Mouse (Mus musculus) frontal cortex, postnatal 10 days (tissue): Measurements from ENCODE around the gene Kpnb1.

Experiments
- DNase-seq, 2 experiments: peaks; one replicate each; pipeline ENCODE4 v3.0.0; 2022; ENCODE audit warnings: low spot score in 2 of 2, mixed read lengths in 1 of 2

The Kpnb1 gene

GRCm38 (mm10) chr11:97185704-97186614 lies 1.7 kb downstream of the Kpnb1 start:
- DNase-seq: no peak

- no peak for DNase-seq
Observed at GRCm38 (mm10) chr11:97184875-97185274, 2.8 kb downstream of the Kpnb1 start.

- DNase-seq: no peak
Observed at GRCm38 (mm10) chr11:97182446-97182845, 5.2 kb downstream of the Kpnb1 start.

GRCm38 (mm10) chr11:97181061-97181460 lies 6.6 kb downstream of the Kpnb1 start:
- no peak for DNase-seq

- DNase-seq: no peak
Observed at GRCm38 (mm10) chr11:97178198-97178597, 9.5 kb downstream of the Kpnb1 start.

DNA sequence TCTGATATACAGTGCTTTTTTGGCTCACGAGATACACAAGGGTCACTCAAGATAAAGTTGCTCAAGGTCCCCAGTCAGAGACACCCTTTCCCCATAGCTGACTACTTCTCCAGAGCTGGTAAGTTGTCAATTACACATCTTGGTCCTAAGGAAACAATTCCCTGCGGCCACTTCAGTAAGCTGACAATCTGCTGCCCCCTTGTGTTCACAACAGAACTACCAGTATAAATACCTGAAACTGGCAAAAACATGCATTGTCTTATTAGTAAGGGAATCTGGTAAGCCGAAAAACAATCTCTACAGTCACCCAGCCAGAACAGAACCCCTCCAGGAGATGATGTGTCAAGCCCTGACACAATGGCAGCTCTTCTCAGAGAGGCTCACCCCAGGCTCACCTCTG lies 10.8 kb downstream of the Kpnb1 start:
- DNase-seq: no peak

DNA sequence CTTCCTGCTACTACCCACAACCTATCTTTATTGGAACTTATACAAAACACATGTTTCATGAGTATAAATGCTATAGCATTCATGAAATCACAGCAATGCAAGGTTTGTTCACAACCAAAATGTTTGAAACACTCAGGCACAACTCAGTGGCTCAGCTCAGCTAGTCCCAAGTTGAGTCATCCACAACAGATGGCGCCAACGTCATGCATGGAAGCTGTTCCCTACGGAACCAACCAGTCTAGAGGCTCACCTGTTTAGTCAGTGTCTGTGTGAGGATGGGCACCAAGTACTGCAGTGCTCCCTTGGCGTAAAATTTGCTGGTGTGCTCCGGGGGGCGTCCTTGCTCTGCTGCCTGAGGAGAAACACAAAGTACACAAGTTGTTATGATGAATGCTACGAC lies 12.2 kb downstream of the Kpnb1 start:
- DNase-seq: no peak

DNA sequence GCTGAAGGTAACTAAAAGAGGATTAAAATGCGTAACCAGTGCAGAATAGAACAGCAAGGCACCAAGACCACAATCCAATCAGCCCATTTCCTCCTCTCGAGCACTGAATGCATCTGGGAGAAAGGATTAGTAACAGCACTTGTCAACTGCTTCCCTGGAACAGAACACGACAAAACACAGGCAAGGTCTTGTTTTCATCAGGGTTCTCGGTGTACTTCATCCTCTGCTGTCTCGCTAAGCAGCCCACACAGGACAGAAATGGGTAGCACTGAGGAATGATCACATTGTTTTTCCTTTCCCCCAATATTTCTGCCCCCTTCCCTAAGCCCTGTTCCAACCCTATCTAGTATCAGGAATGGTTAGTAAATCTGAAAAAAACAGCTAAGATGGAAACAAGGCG lies 27.3 kb downstream of the Kpnb1 start:
- DNase-seq: no peak

GRCm38 (mm10) chr11:97156999-97157398 lies 30.7 kb downstream of the Kpnb1 start:
- DNase-seq: no peak

DNA sequence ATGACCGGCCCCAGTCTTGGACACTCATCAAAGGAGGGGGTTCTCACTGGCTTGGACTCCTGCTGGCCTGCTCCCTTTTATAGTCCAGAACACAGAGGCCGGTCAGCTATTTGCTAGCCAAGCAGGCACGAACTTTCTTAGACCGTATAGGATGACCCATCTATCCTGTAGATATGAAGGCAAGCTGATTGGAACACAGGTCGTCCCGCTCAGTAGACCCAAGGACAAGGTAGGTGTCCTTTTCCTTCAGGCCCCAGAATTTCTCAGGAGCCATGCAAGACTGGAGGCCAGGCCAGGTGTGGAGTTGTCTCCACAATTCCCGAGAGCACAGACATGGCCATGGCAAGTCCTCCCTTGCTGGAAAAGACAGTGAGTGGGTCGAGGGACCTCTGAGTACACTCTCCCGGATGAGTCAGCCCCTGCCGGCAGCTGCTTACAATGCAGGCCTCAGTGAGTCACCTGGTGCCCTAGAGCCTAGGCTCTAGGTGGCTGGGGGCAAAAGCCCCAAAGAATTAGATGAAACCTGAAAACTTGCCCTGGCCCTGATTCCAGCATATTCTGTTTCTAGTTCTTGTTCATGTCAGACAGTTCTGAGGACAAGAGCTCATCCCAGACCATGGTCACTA lies 34.9 kb downstream of the Kpnb1 start:
- DNase-seq: no peak

DNA sequence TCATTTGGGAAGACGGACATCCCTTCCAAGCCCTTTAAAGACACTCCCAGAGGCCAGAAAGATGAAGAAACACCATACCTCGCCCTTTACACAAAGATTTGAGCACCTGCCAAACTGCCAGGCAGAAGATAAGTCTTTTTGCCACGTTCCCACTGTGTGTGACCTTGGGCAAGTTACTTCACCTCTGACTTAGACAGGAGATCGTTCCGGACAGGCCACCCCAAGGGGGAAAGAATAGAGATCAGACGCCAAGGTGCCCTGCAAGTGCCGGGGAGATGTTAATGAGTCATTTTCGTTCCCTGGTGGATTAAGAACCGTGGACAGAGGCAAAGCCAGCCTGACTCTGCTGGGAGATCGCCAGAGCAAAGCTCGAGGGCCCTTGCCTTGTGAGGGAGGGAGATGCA lies 35.7 kb downstream of the Kpnb1 start:
- DNase-seq: no peak

DNA sequence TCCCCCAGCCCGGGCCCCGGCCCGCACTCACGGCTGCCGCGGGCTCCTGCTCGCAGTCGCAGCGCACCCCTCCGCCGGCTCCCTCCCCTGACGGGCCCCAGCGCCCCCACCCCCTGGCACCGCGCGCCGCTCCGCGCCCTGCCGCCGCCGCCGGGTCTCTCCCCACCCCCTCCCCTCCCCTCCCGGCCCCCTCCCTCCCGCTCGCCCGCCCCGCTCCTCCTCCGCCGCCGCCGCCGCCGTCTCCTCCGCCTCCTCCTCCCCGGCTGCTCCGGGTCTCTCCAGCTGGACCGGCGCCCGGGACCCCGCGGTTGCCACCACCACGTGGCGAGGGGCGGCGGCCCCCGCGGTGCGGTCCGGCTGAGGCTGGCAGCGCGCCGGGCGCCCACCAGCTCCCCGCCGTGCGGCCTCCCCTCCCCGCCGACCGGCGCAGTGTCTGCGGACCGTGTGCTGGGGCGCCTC lies 36.3 kb downstream of the Kpnb1 start, which contains the start of gene Tbkbp1:
Tbkbp1 (minus strand) TSS at position 153 of the 459 bp plus-strand sequence.
- peak; percentile 60 to 68 for DNase-seq

DNA sequence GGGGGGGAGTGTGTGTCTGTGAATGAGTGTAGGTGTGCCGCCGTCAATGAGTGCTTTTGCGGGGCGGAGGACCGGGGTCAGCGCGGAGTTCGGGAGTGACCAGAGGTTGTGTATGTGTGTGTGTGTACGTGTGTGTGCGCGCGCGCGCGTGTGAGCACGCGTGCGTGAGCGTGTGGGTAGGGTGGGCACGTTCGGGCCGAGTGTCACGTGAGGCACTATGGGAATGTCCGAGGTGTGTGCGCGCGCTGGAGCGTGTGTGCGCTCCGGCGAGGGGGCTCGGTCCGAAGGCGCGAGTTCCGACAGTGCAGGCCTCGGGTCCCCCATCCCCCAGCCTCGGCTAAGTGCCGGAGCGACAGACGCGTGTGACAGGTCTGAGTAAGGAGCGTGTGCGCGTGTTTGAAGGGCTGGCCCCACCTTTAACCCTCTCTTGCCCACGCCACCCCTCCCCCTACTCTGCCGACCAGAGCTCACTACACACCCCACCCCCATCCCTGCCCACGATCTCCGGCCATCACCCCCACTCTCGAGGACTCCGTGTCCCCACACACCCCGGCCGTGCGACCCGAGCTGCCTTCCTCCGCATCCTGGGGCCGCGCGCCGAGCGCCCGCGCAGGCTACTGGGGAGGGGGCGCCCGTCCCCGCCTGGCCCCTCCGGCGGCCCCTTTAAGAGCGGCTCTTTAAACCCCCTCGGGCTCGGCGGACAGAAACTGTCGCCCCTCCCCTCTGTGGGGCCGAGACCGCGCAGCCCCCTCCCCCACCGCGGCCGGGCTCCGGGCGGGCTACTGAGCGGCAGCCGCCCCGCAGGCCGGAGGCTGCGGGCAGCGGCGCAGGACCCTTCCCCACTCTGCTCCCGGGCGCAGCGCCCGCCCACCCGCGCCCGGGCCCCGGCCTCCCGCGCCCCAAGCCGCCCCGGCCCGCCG lies 37.0 kb downstream of the Kpnb1 start:
- DNase-seq: peak; percentile 66 to 74

DNA sequence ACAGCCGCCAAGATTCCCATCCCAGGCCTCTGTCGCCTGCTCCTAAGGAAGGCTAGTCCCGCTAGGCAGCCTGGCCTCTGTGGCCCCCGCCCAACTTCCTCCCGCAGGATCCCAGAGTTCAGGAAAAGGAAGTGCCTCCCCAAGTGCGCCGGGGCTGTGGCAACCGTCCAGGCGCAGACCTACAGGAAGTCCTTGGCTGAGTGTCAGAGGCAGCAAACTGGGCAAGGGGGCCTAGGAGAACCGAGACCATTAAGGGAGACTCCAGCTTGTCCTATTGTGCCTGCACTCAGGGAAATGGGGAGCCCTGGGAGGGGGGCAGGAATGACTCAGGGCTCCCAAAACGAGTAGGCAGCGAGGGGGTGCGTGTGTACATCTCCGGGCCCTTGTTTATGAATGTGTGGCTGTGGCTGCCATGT lies 37.7 kb downstream of the Kpnb1 start:
- DNase-seq: peak; percentile 69 to 71

DNA sequence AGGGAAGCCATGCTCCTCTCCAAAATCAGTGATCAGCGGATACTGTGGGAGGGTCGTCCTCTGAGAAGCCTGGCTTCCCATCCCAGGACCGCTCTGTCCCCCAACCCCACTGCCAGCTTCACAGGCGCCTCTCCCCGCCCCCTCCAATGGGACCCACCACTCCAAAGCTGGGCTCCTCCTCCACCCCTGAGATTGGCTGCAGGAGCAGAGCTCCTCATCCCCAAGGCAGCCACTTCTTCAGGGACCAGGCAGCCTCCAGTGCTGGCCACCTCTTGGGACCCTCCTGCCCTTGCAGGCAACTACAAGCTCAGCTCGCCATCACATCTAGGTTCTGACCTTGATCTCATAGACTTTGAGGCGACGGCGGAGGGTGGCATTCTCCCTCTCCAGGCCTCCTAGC lies 38.7 kb downstream of the Kpnb1 start:
- no peak for DNase-seq

DNA sequence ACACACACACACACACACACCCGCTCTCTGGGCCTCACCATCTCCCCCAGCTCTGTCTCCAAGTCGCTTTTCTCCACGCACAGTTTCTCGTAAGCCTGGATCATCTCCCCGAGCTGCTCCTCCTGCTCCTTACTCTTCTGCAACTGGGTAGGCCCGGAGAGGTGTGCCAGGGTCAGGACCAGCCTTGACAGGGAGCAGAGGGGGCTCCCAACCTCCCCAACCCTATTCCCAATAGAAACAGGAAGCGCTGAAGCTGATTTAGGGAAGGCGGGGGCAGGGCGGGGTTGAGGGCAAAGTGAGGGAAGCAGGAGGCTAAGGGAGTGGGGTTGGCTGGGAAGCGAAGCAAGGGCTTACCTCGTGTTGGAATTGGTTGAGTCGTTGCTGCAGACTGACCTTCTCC lies 39.1 kb downstream of the Kpnb1 start:
- DNase-seq: no peak

DNA sequence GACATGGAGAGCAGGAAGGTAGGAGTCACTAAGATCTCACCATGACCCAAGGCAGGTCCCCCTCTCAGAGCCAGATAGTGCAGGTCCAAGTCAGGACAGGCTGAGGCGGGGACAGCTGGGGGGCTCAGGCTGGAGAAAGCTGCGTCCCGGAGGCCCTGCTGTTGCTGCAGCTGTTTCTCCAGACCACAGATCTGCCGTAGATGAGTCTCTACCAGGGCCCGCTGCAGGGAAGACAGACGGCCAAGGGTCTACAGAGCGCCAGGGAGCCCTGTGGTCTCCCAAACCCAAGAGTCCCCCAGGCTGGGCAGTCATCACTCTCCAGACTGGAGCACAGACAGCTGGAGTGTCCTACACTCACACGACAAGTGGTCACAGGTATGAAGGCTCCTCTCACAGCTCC lies 40.3 kb downstream of the Kpnb1 start:
- no peak for DNase-seq

- peak in 1 of 2 experiments; percentile 72 for DNase-seq
Observed at GRCm38 (mm10) chr11:97146724-97147123, 41.0 kb downstream of the Kpnb1 start.

GRCm38 (mm10) chr11:97145951-97146350 lies 41.7 kb downstream of the Kpnb1 start:
- DNase-seq: no peak

GRCm38 (mm10) chr11:97145320-97145719 lies 42.4 kb downstream of the Kpnb1 start:
- DNase-seq: no peak

DNA sequence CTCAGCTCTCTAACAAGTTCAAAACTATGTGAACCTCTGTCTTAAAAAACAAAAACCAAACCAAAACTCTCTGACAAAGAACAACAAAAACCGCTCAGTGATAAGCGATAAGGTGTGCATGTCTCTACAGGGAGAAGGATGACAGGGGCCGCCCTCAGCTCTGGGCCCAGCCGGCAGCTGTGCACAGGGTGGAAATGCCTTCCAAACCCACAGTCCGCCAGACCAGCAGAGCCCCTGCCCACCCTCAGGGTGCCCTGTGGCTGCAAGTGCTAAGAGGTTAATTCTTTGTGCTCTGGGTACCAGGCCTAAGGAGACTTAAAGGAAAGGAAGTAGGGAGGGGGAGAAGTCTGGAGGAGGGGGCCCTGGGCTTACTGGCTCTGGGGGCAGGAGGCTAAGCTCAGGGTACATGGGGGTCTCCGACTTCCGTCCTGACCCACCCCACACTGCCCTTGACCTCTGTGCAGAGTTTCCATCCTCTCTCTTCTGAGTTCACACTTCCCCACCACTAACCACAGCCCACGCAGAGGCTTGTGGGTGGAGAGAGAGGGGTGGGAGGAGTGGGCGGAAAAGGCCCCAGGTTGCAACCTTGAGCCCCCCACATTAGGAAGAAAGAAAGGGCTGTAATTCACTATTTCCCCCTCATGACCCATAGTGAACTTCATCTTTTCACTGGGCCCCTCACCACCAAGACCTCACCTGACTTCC lies 44.3 kb downstream of the Kpnb1 start:
- no peak for DNase-seq
